9 mouse cellular contexts compared by ENCODE assay signal in the genomic region with DNA sequence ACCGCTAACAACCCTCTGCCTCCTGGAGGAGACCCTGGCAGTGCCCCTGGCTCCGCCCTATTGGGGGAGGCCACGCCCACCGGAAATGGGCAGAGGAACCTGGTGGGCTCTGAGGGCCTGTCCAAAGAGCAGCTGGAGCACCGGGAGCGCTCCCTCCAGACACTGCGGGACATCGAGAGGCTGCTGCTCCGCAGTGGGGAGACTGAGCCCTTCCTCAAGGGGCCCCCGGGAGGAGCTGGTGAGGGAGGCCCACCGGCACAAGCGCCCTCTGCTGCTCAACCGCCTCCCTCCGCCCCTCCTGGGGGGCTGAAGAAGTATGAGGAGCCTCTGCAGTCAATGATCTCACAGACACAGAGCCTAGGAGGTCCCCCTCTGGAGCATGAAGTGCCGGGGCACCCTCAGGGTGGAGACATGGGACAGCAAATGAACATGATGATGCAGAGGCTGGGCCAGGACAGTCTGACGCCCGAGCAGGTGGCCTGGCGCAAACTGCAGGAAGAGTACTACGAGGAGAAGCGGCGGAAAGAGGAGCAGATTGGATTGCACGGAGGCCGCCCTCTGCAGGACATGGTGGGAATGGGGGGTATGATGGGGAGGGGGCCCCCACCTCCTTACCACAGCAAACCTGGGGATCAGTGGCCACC. TPM values are rescaled to one million over a fixed set of nuclear protein-coding genes. Genes with fewer than 3 reads are reported as not detected.
DNase-seq lines count a peak whose midpoint lies in the region; ATAC-seq and TF ChIP-seq lines count a peak whose summit lies in the region.
"Had no signal": no experiment of that assay in that cellular context is flagged by ENCODE, and none has a peak within 500 bp of the region (broad histone marks: within the 10 kb centered on the region; RNA-seq: fewer than 3 reads in every experiment).

No protein-coding gene starts in this region.

- 0 out of 2 replicates have a peak, but pooled peaks have one; percentile 0 for TF ChIP-seq CTCF in midbrain, postnatal 0 days (IDR thresholded peaks at IDR 0.05)

- H3K4me2 ChIP-seq in midbrain, postnatal 0 days (ENCODE audit: low read depth, low read length, poor library complexity, severe bottlenecking): no peak overlapping the region
- H3K4me2 ChIP-seq in midbrain, embryonic 15.5 days: no peak overlapping the region

- peaks cover 9% of the 10 kb centered on the region; the same call in 1 of the 2 replicates for H3K4me1 ChIP-seq in midbrain, postnatal 0 days (ENCODE audit: insufficient read depth, low read length)
- H3K4me1 ChIP-seq in midbrain, embryonic 15.5 days: peaks cover 21% of the 10 kb centered on the region

- intact Hi-C loops in heart, postnatal 25 days (cut with DNase I): no loop called here

- H3K36me3 ChIP-seq in midbrain, postnatal 0 days (ENCODE audit: insufficient read depth, low read length): peaks cover 44% of the 10 kb centered on the region
- H3K36me3 ChIP-seq in midbrain, embryonic 15.5 days (replicated peaks): peaks cover 30% of the 10 kb centered on the region
- peaks cover 11% of the 10 kb centered on the region for H3K36me3 ChIP-seq in splenic B cell, adult 2 months (ENCODE audit: control insufficient read depth, insufficient read depth, low read length, poor library complexity, severe bottlenecking)

- no peaks in the 10 kb centered on the region for H3K27me3 ChIP-seq in midbrain, postnatal 0 days (ENCODE audit: insufficient read depth, low read length)
- no peaks in the 10 kb centered on the region for H3K27me3 ChIP-seq in midbrain, embryonic 15.5 days (replicated peaks)
- H3K27me3 ChIP-seq in splenic B cell, adult 2 months (ENCODE audit: control insufficient read depth, insufficient read depth, low read length, poor library complexity, severe bottlenecking): no peaks in the 10 kb centered on the region

- H3K27ac ChIP-seq in midbrain, postnatal 0 days (ENCODE audit: low read depth, low read length): no peak overlapping the region
- no peak overlapping the region for H3K27ac ChIP-seq in midbrain, embryonic 15.5 days

- no peak overlapping the region for H3K9ac ChIP-seq in midbrain, postnatal 0 days (replicated peaks; ENCODE audit: low read length, poor library complexity, severe bottlenecking)
- no peak overlapping the region for H3K9ac ChIP-seq in midbrain, embryonic 15.5 days

- H3K9me3 ChIP-seq in midbrain, postnatal 0 days (ENCODE audit: low read length): no peaks in the 10 kb centered on the region
- no peaks in the 10 kb centered on the region for H3K9me3 ChIP-seq in midbrain, embryonic 15.5 days

- WGBS in midbrain, postnatal 0 days: 51% methylated on average over 23 of the region's 23 CpGs
- WGBS in midbrain, embryonic 15.5 days: 46% methylated on average over 23 of the region's 23 CpGs

- ATAC-seq in midbrain, postnatal 0 days (ENCODE audit: low FRiP score): no peak
- no peak for ATAC-seq in midbrain, embryonic 15.5 days (replicated peaks)

- DNase-seq in heart, postnatal 4 days: peak; percentile 26
- no peak for DNase-seq in heart, postnatal 25 days (ENCODE audit: low spot score)
- no peak for DNase-seq in midbrain, postnatal 0 days (ENCODE audit: low spot score)
- peak; percentile 31 to 55 for DNase-seq in cerebellum, postnatal 14 days
- peak; percentile 20 for DNase-seq in splenic B cell, adult 2 months (ENCODE audit: low read depth, low spot score)
- DNase-seq in adrenal gland, adult 2 months: no peak

- H3K4me3 ChIP-seq in midbrain, postnatal 0 days (ENCODE audit: low read depth, low read length): no peak overlapping the region
- no peak overlapping the region for H3K4me3 ChIP-seq in midbrain, embryonic 15.5 days

RNA-seq across cellular contexts. Expression of a gene that starts 23.3 kb away (rescaled TPM):
- total RNA-seq in heart, postnatal 4 days (2021): 10 to 100 TPM; 56.8 to 64.0 TPM
- 10 to 100 TPM; 44.9 to 57.6 TPM for total RNA-seq in heart, postnatal 25 days (2021)
- total RNA-seq in midbrain, postnatal 0 days (2014; rRNA removed): 42.1 and 61.1 TPM in 2 replicates
- 10.0 and 10.4 TPM in 2 replicates for polyA plus RNA-seq in midbrain, postnatal 0 days (2015; fragmentation: Nextera tagmentation; extraction: Ambion mirVana)
- 12.5 and 13.0 TPM in 2 replicates for polyA plus RNA-seq in midbrain, embryonic 15.5 days (2015; fragmentation: Nextera tagmentation; extraction: Ambion mirVana)
- total RNA-seq in adrenal gland, adult 2 months (2021): 10 to 100 TPM; 41.9 to 61.1 TPM
- 62.7 and 64.5 TPM in 2 replicates for polyA plus RNA-seq in adrenal gland, adult 2 months (2012; rRNA removed)

RNA-seq across cellular contexts. Expression of a gene that starts 51.2 kb away (rescaled TPM):
- total RNA-seq in heart, postnatal 4 days (2021): not detected
- not detected for total RNA-seq in heart, postnatal 25 days (2021)
- not detected in 2 replicates for total RNA-seq in midbrain, postnatal 0 days (2014; rRNA removed)
- polyA plus RNA-seq in midbrain, postnatal 0 days (2015; fragmentation: Nextera tagmentation; extraction: Ambion mirVana): not detected in 2 replicates
- not detected in 2 replicates for polyA plus RNA-seq in midbrain, embryonic 15.5 days (2015; fragmentation: Nextera tagmentation; extraction: Ambion mirVana)
- not detected for total RNA-seq in adrenal gland, adult 2 months (2021)
- not detected in 2 replicates for polyA plus RNA-seq in adrenal gland, adult 2 months (2012; rRNA removed)
- polyA plus RNA-seq: cortical plate, adult 2 months; heart, embryonic 14.5 days had no signal

RNA-seq across cellular contexts. Expression of a gene that starts 55.7 kb away (rescaled TPM):
- total RNA-seq in heart, postnatal 4 days (2021): under 1 TPM; 0.14 to 0.29 TPM
- total RNA-seq in heart, postnatal 25 days (2021): under 1 TPM; 0.10 to 0.31 TPM
- not detected in 2 replicates for total RNA-seq in midbrain, postnatal 0 days (2014; rRNA removed)
- not detected in 2 replicates for polyA plus RNA-seq in midbrain, postnatal 0 days (2015; fragmentation: Nextera tagmentation; extraction: Ambion mirVana)
- polyA plus RNA-seq in midbrain, embryonic 15.5 days (2015; fragmentation: Nextera tagmentation; extraction: Ambion mirVana): not detected in 2 replicates
- under 1 TPM in 1 of 2 experiments, not detected in 1; 0.17 TPM for total RNA-seq in adrenal gland, adult 2 months (2021)
- 0.15 and 0.26 TPM in 2 replicates for polyA plus RNA-seq in adrenal gland, adult 2 months (2012; rRNA removed)
- polyA plus RNA-seq: heart, embryonic 14.5 days had no signal

Comparison
In these comparisons a context has a peak if more than half of its experiments do, and no peak if none do; other contexts are left out.
1. DNase-seq: peak in heart, postnatal 4 days (single experiment), cerebellum, postnatal 14 days (2 of 2) and splenic B cell, adult 2 months (single experiment); none in heart, postnatal 25 days (single experiment), midbrain, postnatal 0 days (single experiment) and adrenal gland, adult 2 months (single experiment).